Mouse (Mus musculus) neural tube, embryonic 15.5 days (tissue): ENCODE measurements around the gene Tnfsf14. TPM values are rescaled to one million over a fixed set of nuclear protein-coding genes. Genes with fewer than 3 reads are reported as not detected.
A peak's percentile ranks its signal among the peaks of the same experiment; 100 is the strongest.

Experiments
- ATAC-seq: fragments of 200-750 bp; cut with Nextera tagmentation; 2 replicates; pipeline ENCODE4 v1.8.0; 2017; ENCODE audit warnings: mild to moderate bottlenecking, moderate TSS enrichment, moderate library complexity; ENCODE audit not compliant: low FRiP score
- H3K27ac ChIP-seq: fragments of 300-500 bp; sonication (generic); replicated peaks from 2 replicates; pipeline ENCODE4 v1.5.1; 2015; ENCODE audit warnings: mild to moderate bottlenecking, inconsistent platforms
- H3K27me3 ChIP-seq: fragments of 300-500 bp; sonication (generic); replicated peaks from 2 replicates; pipeline ENCODE4 v1.6.1; 2015; ENCODE audit warnings: inconsistent platforms
- H3K36me3 ChIP-seq: fragments of 300-500 bp; sonication (generic); 2 replicates; pipeline ENCODE4 v1.6.1; 2015; ENCODE audit warnings: inconsistent platforms
- H3K4me1 ChIP-seq: fragments of 300-500 bp; sonication (generic); 2 replicates; pipeline ENCODE4 v1.6.1; 2015; ENCODE audit warnings: inconsistent platforms
- H3K4me2 ChIP-seq: fragments of 300-500 bp; sonication (generic); 2 replicates; pipeline ENCODE4 v1.6.1; 2015; ENCODE audit warnings: inconsistent platforms, mild to moderate bottlenecking, moderate library complexity
- H3K4me3 ChIP-seq: fragments of 300-500 bp; sonication (generic); replicated peaks from 2 replicates; pipeline ENCODE4 v1.5.1; 2015; ENCODE audit warnings: mild to moderate bottlenecking, inconsistent platforms
- H3K9ac ChIP-seq: fragments of 300-500 bp; sonication (generic); replicated peaks from 2 replicates; pipeline ENCODE4 v1.6.1; 2015; ENCODE audit warnings: mild to moderate bottlenecking, inconsistent platforms
- H3K9me3 ChIP-seq: fragments of 300-500 bp; sonication (generic); replicated peaks from 2 replicates; pipeline ENCODE4 v1.6.1; 2016; ENCODE audit warnings: inconsistent platforms
- WGBS: fragments of 180-500 bp; shearing (Covaris S2); methylation state at CpG from one replicate; pipeline ENCODE4 v1.1.7; 2015; ENCODE audit warnings: mixed read lengths; 5-methylcytosine and 5-hydroxymethylcytosine counted together
- polyA plus RNA-seq: library from polyadenylated mRNA; unstranded; fragments of >200 nt; fragmentation: Nextera tagmentation; extraction: Ambion mirVana; gene quantifications from 2 replicates; pipeline ENCODE4 v1.2.1, GENCODE M21; 2015

The Tnfsf14 gene
- polyA plus RNA-seq, 1 experiment from 2014 or later = not detected

- no peak overlapping the region for H3K4me2 ChIP-seq
- H3K9me3 ChIP-seq = no peaks in the 10 kb centered on the region
- no peak for ATAC-seq
- no peaks in the 10 kb centered on the region for H3K4me1 ChIP-seq
- no peaks in the 10 kb centered on the region for H3K27me3 ChIP-seq
- 87% methylated on average over 3 of the region's 3 CpGs for WGBS
- no peak overlapping the region for H3K4me3 ChIP-seq
- H3K36me3 ChIP-seq = no peaks in the 10 kb centered on the region
- H3K27ac ChIP-seq = no peak overlapping the region
- no peak overlapping the region for H3K9ac ChIP-seq
Observed at GRCm38 (mm10) chr17:57198252-57198651, 4.3 kb upstream of the Tnfsf14 start.

- no peaks in the 10 kb centered on the region for H3K4me1 ChIP-seq
- no peaks in the 10 kb centered on the region for H3K27me3 ChIP-seq
- H3K27ac ChIP-seq = no peak overlapping the region
- 81% methylated on average over 8 of the region's 8 CpGs for WGBS
- H3K9me3 ChIP-seq = no peaks in the 10 kb centered on the region
- H3K9ac ChIP-seq = no peak overlapping the region
- no peaks in the 10 kb centered on the region for H3K36me3 ChIP-seq
- H3K4me3 ChIP-seq = no peak overlapping the region
- no peak for ATAC-seq
- H3K4me2 ChIP-seq = no peak overlapping the region
Observed at GRCm38 (mm10) chr17:57195326-57196010, 1.5 kb upstream of the Tnfsf14 start.

- H3K27me3 ChIP-seq = no peaks in the 10 kb centered on the region
- H3K9me3 ChIP-seq = no peaks in the 10 kb centered on the region
- H3K4me3 ChIP-seq = no peak overlapping the region
- WGBS = 84% methylated on average over 3 of the region's 3 CpGs
- H3K9ac ChIP-seq = no peak overlapping the region
- no peak for ATAC-seq
- no peak overlapping the region for H3K27ac ChIP-seq
- H3K36me3 ChIP-seq = no peaks in the 10 kb centered on the region
- no peak overlapping the region for H3K4me2 ChIP-seq
- no peaks in the 10 kb centered on the region for H3K4me1 ChIP-seq
Observed at GRCm38 (mm10) chr17:57194771-57195170, 794 bp upstream of the Tnfsf14 start.

- Histone ChIP-seq H3K27me3 (no peaks in the 10 kb centered on the region; the same call in 1 of the 2 replicates), H3K36me3 (no peaks in the 10 kb centered on the region), H3K4me3 (no peak overlapping the region), H3K4me1 (no peaks in the 10 kb centered on the region), H3K27ac (no peak overlapping the region), H3K4me2 (no peak overlapping the region), H3K9me3 (no peaks in the 10 kb centered on the region), H3K9ac (no peak overlapping the region)
- 89% methylated on average over 12 of the region's 12 CpGs for WGBS
- no peak for ATAC-seq
Observed at GRCm38 (mm10) chr17:57188510-57189192, 5.3 kb downstream of the Tnfsf14 start.

GRCm38 (mm10) chr17:57185641-57186040, 8.3 kb downstream of the Tnfsf14 start:
- Histone ChIP-seq H3K9ac (no peak overlapping the region), H3K4me1 (no peaks in the 10 kb centered on the region), H3K4me2 (no peak overlapping the region), H3K27me3 (no peaks in the 10 kb centered on the region; the same call in 1 of the 2 replicates), H3K9me3 (no peaks in the 10 kb centered on the region), H3K27ac (no peak overlapping the region), H3K4me3 (no peak overlapping the region), H3K36me3 (no peaks in the 10 kb centered on the region)
- 79% methylated on average over 2 of the region's 2 CpGs for WGBS
- no peak for ATAC-seq

GRCm38 (mm10) chr17:57182871-57183270, 11.1 kb downstream of the Tnfsf14 start:
- WGBS = 73% methylated on average over 3 of the region's 3 CpGs
- Histone ChIP-seq H3K4me1 (no peaks in the 10 kb centered on the region), H3K27me3 (no peaks in the 10 kb centered on the region; the same call in 1 of the 2 replicates), H3K4me3 (no peak overlapping the region), H3K36me3 (no peaks in the 10 kb centered on the region), H3K4me2 (no peak overlapping the region), H3K27ac (no peak overlapping the region), H3K9ac (no peak overlapping the region), H3K9me3 (no peaks in the 10 kb centered on the region)
- ATAC-seq = no peak

GRCm38 (mm10) chr17:57180363-57180762, 13.6 kb downstream of the Tnfsf14 start:
- Histone ChIP-seq H3K4me1 (no peaks in the 10 kb centered on the region), H3K9ac (no peak overlapping the region), H3K27ac (no peak overlapping the region), H3K4me3 (no peak overlapping the region), H3K9me3 (no peaks in the 10 kb centered on the region), H3K4me2 (no peak overlapping the region), H3K27me3 (no peaks in the 10 kb centered on the region), H3K36me3 (no peaks in the 10 kb centered on the region)
- WGBS = 39% methylated on average over 8 of the region's 8 CpGs
- no peak for ATAC-seq

- H3K4me1 ChIP-seq = no peaks in the 10 kb centered on the region
- H3K9me3 ChIP-seq = no peaks in the 10 kb centered on the region
- no peak overlapping the region for H3K9ac ChIP-seq
- no peaks in the 10 kb centered on the region for H3K36me3 ChIP-seq
- ATAC-seq = no peak
- H3K4me2 ChIP-seq = no peak overlapping the region
- 82% methylated on average over 4 of the region's 4 CpGs for WGBS
- H3K27me3 ChIP-seq = no peaks in the 10 kb centered on the region
- no peak overlapping the region for H3K4me3 ChIP-seq
- H3K27ac ChIP-seq = no peak overlapping the region
Observed at GRCm38 (mm10) chr17:57173351-57173750, 20.6 kb downstream of the Tnfsf14 start.

- ATAC-seq = no peak
- 87% methylated on average over 5 of the region's 5 CpGs for WGBS
- Histone ChIP-seq H3K36me3 (no peaks in the 10 kb centered on the region), H3K9me3 (no peaks in the 10 kb centered on the region), H3K27me3 (no peaks in the 10 kb centered on the region), H3K4me2 (no peak overlapping the region), H3K4me1 (no peaks in the 10 kb centered on the region), H3K27ac (no peak overlapping the region), H3K4me3 (no peak overlapping the region), H3K9ac (no peak overlapping the region)
Observed at GRCm38 (mm10) chr17:57172378-57172777, 21.6 kb downstream of the Tnfsf14 start.

- H3K27ac ChIP-seq = no peak overlapping the region
- no peak for ATAC-seq
- no peaks in the 10 kb centered on the region for H3K27me3 ChIP-seq
- WGBS = 27% methylated on average over 5 of the region's 5 CpGs
- H3K4me2 ChIP-seq = no peak overlapping the region
- H3K4me1 ChIP-seq = peaks cover 2% of the 10 kb centered on the region; the same call in 1 of the 2 replicates
- H3K9me3 ChIP-seq = no peaks in the 10 kb centered on the region
- no peak overlapping the region for H3K4me3 ChIP-seq
- no peaks in the 10 kb centered on the region for H3K36me3 ChIP-seq
- H3K9ac ChIP-seq = no peak overlapping the region
Observed at GRCm38 (mm10) chr17:57170616-57171260, 23.2 kb downstream of the Tnfsf14 start.

- Histone ChIP-seq H3K9me3 (no peaks in the 10 kb centered on the region), H3K36me3 (no peaks in the 10 kb centered on the region), H3K4me2 (no peak overlapping the region), H3K27me3 (no peaks in the 10 kb centered on the region), H3K4me3 (no peak overlapping the region), H3K9ac (no peak overlapping the region), H3K27ac (no peak overlapping the region), H3K4me1 (peaks cover 2% of the 10 kb centered on the region; the same call in 1 of the 2 replicates)
- ATAC-seq = peak; percentile 85
- 11% methylated on average over 11 of the region's 11 CpGs for WGBS
Observed at GRCm38 (mm10) chr17:57166800-57167791, 26.9 kb downstream of the Tnfsf14 start.
